Mouse (Mus musculus) kidney, postnatal 0 days (tissue): ENCODE results near the gene Meig1. TPM values are rescaled to one million over a fixed set of nuclear protein-coding genes. Genes with fewer than 3 reads are reported as not detected.
A peak's percentile ranks its signal among the peaks of the same experiment; 100 is the strongest.
"Not testable (repeated sequence)": the region's sequence is repeated elsewhere in the genome, so short reads cannot be mapped to it uniquely, and the experiment has no call there.

Source experiments
- ATAC-seq: fragments of 200-750 bp; cut with Nextera tagmentation; replicated peaks from 2 replicates; pipeline ENCODE4 v1.8.0; 2017; ENCODE audit warnings: low read depth, moderate number of reproducible peaks, moderate TSS enrichment, moderate library complexity; ENCODE audit not compliant: low FRiP score
- DNase-seq: peaks from one replicate; pipeline ENCODE4 v3.0.0-alpha.2; 2016; ENCODE audit warnings: low spot score
- H3K27ac ChIP-seq: fragments of 300-500 bp; sonication (generic); 2 replicates; pipeline ENCODE4 v1.5.1; 2014; ENCODE audit warnings: mild to moderate bottlenecking
- H3K27me3 ChIP-seq: fragments of 300-500 bp; sonication (generic); 2 replicates; pipeline ENCODE4 v1.6.1; 2014; ENCODE audit warnings: low read length, mixed read lengths; ENCODE audit not compliant: insufficient read depth
- H3K36me3 ChIP-seq: fragments of 300-500 bp; sonication (generic); 2 replicates; pipeline ENCODE4 v1.6.1; 2014; ENCODE audit warnings: low read length, mixed read lengths; ENCODE audit not compliant: insufficient read depth
- H3K4me1 ChIP-seq: fragments of 300-500 bp; sonication (generic); replicated peaks from 2 replicates; pipeline ENCODE4 v1.6.1; 2014; ENCODE audit warnings: antibody characterized with exemption, low read length, mixed read lengths; ENCODE audit not compliant: insufficient read depth
- H3K4me2 ChIP-seq: fragments of 300-500 bp; sonication (generic); 2 replicates; pipeline ENCODE4 v1.6.1; 2014; ENCODE audit warnings: mild to moderate bottlenecking, low read length, moderate library complexity, mixed read lengths
- H3K4me3 ChIP-seq: fragments of 300-500 bp; sonication (generic); replicated peaks from 2 replicates; pipeline ENCODE4 v1.5.1; 2014; ENCODE audit warnings: low read depth, low read length
- H3K9ac ChIP-seq: fragments of 300-500 bp; sonication (generic); 2 replicates; pipeline ENCODE4 v1.6.1; 2014; ENCODE audit warnings: low read depth, low read length
- H3K9me3 ChIP-seq: fragments of 300-500 bp; sonication (generic); replicated peaks from 2 replicates; pipeline ENCODE4 v1.6.1; 2016; ENCODE audit warnings: low read length, inconsistent platforms, mixed read lengths
- CTCF ChIP-seq: IDR thresholded peaks from 2 replicates; pipeline ENCODE4 v1.5.1; 2016; ENCODE audit warnings: antibody characterized with exemption, low read depth, mild to moderate bottlenecking, moderate library complexity
- WGBS: fragments of 180-500 bp; shearing (Covaris S2); extraction: QIAGEN DNeasy Blood & Tissue Kit; methylation state at CpG from one replicate; pipeline ENCODE4 v1.1.7; 2014; 5-methylcytosine and 5-hydroxymethylcytosine counted together
- polyA plus RNA-seq: library from polyadenylated mRNA; unstranded; fragments of >200 nt; fragmentation: Nextera tagmentation; extraction: Ambion mirVana; gene quantifications from 2 replicates; pipeline ENCODE4 v1.2.1, GENCODE M21; 2015

Meig1 gene
- polyA plus RNA-seq, 1 experiment from 2014 or later = 0.33 TPM

- Histone ChIP-seq H3K9ac (no peak overlapping the region), H3K4me1 (no peaks in the 10 kb centered on the region), H3K36me3 (no peaks in the 10 kb centered on the region), H3K27ac (no peak overlapping the region), H3K27me3 (no peaks in the 10 kb centered on the region), H3K4me2 (no peak overlapping the region), H3K9me3 (no peaks in the 10 kb centered on the region), H3K4me3 (no peak overlapping the region)
- ATAC-seq (no peak), DNase-seq (no peak)
- WGBS = 26% methylated on average over 1 of the region's 1 CpGs
- no peak for TF ChIP-seq CTCF
These were observed 6.8 kb downstream of the Meig1 start for GRCm38 (mm10) chr2:3415676-3416075.

DNA sequence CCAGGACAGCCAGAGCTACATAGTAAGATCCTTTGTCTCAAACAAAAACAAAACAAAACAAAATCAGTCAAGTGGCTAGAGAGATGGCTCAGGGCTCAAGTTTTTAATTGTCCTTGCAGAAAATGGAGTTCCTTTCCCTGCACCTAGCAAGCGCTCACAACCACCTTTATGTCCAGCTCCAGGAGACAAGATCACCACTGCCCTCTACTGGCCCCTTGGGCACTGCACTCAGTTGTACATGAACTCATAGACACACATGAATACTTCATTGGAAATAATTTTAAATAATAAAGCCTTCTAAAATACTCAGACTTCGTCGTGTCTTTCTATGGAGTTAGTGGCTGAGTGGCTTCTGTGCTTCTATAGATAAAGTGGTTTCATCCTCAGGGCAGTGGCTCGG is 8.2 kb downstream of the Meig1 start:
- Histone ChIP-seq H3K27me3 (no peaks in the 10 kb centered on the region), H3K27ac (no peak overlapping the region), H3K9ac (no peak overlapping the region), H3K36me3 (no peaks in the 10 kb centered on the region), H3K4me3 (no peak overlapping the region), H3K9me3 (no peaks in the 10 kb centered on the region), H3K4me1 (no peaks in the 10 kb centered on the region), H3K4me2 (no peak overlapping the region)
- peak; percentile 79 for TF ChIP-seq CTCF
- DNase-seq = peak; percentile 71
- 41% methylated on average over 4 of the region's 4 CpGs for WGBS
- ATAC-seq = no peak

GRCm38 (mm10) chr2:3407756-3408155 is 14.7 kb downstream of the Meig1 start:
- Histone ChIP-seq H3K9me3 (no peaks in the 10 kb centered on the region), H3K4me1 (no peaks in the 10 kb centered on the region), H3K4me3 (no peak overlapping the region), H3K4me2 (no peak overlapping the region), H3K27me3 (no peaks in the 10 kb centered on the region), H3K27ac (no peak overlapping the region), H3K36me3 (no peaks in the 10 kb centered on the region), H3K9ac (no peak overlapping the region)
- no peak for TF ChIP-seq CTCF
- WGBS = 60% methylated on average over 7 of the region's 7 CpGs
- DNase-seq = no peak
- no peak for ATAC-seq

DNA sequence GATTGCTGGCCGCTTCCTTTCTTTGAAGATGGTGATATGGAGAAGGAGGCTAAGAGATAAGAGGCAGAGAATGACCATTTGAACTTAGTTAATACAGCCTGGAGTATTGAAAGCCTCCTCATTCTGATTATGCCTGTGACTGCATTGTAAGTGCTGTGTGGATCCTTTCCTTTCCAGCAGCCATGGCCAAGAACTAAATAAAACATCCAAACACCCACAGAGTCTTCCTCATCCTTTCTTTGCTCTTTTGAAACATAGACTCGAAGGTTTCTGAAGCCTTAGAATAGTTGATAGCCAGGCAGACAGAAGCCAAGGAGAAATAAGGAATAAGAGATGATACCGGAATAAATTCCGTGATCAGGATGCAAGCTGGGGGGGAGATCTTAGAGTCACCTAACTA is 16.5 kb downstream of the Meig1 start:
- DNase-seq (no peak), ATAC-seq (no peak)
- WGBS = 84% methylated on average over 4 of the region's 4 CpGs
- no peaks in the 10 kb centered on the region for H3K27me3 ChIP-seq
- H3K9ac ChIP-seq = no peak overlapping the region
- H3K4me3 ChIP-seq = no peak overlapping the region
- no peak overlapping the region for H3K4me2 ChIP-seq
- no peak overlapping the region for H3K27ac ChIP-seq
- H3K36me3 ChIP-seq = no peaks in the 10 kb centered on the region
- H3K9me3 ChIP-seq = no peaks in the 10 kb centered on the region
- TF ChIP-seq CTCF = no peak
- H3K4me1 ChIP-seq = no peaks in the 10 kb centered on the region

DNA sequence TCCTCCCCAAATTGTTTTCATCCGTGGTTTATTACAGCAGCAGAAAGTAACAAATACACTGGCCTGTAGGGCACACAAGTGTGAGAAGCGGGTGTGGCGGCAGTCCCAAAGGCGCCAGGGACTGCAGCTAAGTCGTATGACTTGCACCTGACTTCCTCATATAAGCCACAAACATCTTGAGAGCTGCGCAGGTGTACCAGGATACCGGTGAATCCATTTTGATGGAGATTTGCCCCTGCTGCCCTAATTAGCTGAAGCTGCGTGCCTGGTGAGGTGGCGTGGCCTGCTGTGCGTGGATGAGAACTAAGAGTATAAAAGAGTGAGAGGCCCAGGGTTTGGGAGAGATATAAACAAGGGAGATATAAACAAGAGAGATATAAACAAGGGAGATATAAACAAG is 25.3 kb downstream of the Meig1 start, which contains the start of gene Olah:
Gene Olah, minus strand, starts transcription at position 101 of the 400 bp plus-strand sequence.
- H3K4me1 ChIP-seq, H3K9ac ChIP-seq, H3K27ac ChIP-seq, H3K4me2 ChIP-seq, H3K36me3 ChIP-seq, H3K9me3 ChIP-seq, H3K4me3 ChIP-seq, DNase-seq, ATAC-seq, H3K27me3 ChIP-seq: not testable (repeated sequence)
- WGBS = 72% methylated on average over 10 of the region's 10 CpGs

DNA sequence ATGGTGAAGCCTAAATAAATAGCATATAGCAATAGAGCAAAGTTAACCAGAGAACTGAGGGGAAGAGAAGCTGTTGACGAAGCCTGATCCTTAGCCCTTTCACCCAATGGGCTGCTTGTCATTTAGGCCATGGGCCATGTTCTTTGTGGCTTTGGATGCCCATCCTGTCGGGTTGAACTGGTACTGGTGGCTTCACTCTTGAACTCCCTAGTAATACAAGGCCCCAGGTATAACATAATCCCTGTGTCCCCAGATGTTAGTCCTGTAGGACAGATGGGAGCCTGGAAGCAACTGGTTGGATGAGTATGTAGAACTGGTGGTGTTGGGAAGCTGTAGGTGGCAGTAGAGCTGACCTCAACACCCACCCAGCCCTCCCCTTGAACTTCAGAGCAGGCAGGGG is 30.5 kb downstream of the Meig1 start:
- no peaks in the 10 kb centered on the region for H3K36me3 ChIP-seq
- H3K4me2 ChIP-seq = no peak overlapping the region
- H3K9ac ChIP-seq = no peak overlapping the region
- H3K9me3 ChIP-seq = no peaks in the 10 kb centered on the region
- ATAC-seq (no peak), DNase-seq (no peak)
- H3K4me3 ChIP-seq = no peak overlapping the region
- 79% methylated on average over 2 of the region's 2 CpGs for WGBS
- no peaks in the 10 kb centered on the region for H3K4me1 ChIP-seq
- no peaks in the 10 kb centered on the region for H3K27me3 ChIP-seq
- no peak overlapping the region for H3K27ac ChIP-seq
- TF ChIP-seq CTCF = no peak

DNA sequence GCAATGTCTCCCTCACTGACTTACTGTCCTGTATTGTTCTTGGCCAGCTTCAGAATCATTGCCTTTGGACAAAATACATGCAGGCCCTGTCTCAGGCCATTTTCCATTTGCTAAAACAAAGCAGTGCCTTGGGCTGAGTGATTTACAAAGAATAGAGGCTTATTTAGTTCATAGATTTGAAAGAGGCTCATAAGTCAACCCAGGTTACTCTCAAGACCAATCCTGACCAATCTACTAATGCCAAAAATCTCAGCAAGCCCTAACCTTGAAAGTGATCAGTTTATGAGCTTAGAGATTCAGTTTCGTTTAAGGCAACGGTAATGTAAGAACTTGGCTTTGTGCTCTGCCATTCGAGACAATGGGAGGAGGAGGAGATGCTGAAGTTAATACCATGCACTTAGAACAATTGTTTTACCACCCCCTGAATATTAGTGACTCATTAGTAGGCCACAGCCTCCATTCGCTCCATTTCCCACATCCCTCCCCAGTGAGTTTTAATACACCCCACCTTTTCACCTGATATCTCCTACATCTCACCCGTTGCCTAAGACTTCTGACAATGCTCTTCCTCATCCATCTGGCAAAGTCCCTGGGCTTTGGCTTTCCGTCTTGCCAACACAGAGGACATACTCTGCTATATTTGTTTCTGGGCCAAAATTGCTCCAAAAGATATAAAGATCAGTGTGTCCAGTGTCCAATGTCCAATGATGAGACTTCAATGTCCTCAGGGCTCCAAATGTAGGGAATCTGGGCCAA is 35.2 kb downstream of the Meig1 start:
- H3K27ac ChIP-seq = no peak overlapping the region
- H3K4me1 ChIP-seq = no peaks in the 10 kb centered on the region
- no peak for DNase-seq
- H3K4me2 ChIP-seq = no peak overlapping the region
- no peak for TF ChIP-seq CTCF
- WGBS = 68% methylated on average over 6 of the region's 6 CpGs
- no peak for ATAC-seq
- H3K4me3 ChIP-seq = no peak overlapping the region
- H3K36me3 ChIP-seq = no peaks in the 10 kb centered on the region
- H3K27me3 ChIP-seq = no peaks in the 10 kb centered on the region
- no peak overlapping the region for H3K9ac ChIP-seq
- no peaks in the 10 kb centered on the region for H3K9me3 ChIP-seq
